Mouse (Mus musculus) stomach, postnatal 0 days (tissue): Measurements from ENCODE around the gene Cnga4. TPM values are rescaled to one million over a fixed set of nuclear protein-coding genes. Genes with fewer than 3 reads are reported as not detected.
"Not testable (repeated sequence)": the region's sequence is repeated elsewhere in the genome, so short reads cannot be mapped to it uniquely, and the experiment has no call there.

Source experiments
- ATAC-seq: fragments of 200-750 bp; cut with Nextera tagmentation; 2 replicates; pipeline ENCODE4 v1.8.0; 2017; ENCODE audit not compliant: low FRiP score, low TSS enrichment
- DNase-seq: peaks from one replicate; pipeline ENCODE4 v3.0.0-alpha.2; 2016; ENCODE audit warnings: low spot score
- H3K27ac ChIP-seq: fragments of 300-500 bp; sonication (generic); replicated peaks from 2 replicates; pipeline ENCODE4 v1.5.1; 2014; ENCODE audit warnings: mild to moderate bottlenecking, control low read depth
- H3K27me3 ChIP-seq: fragments of 300-500 bp; sonication (generic); 2 replicates; pipeline ENCODE4 v1.6.1; 2014; ENCODE audit warnings: low read length; ENCODE audit not compliant: control insufficient read depth, insufficient read depth
- H3K36me3 ChIP-seq: fragments of 300-500 bp; sonication (generic); 2 replicates; pipeline ENCODE4 v1.6.1; 2014; ENCODE audit warnings: low read length, mixed read lengths; ENCODE audit not compliant: control insufficient read depth, insufficient read depth
- H3K4me1 ChIP-seq: fragments of 300-500 bp; sonication (generic); replicated peaks from 2 replicates; pipeline ENCODE4 v1.6.1; 2014; ENCODE audit warnings: antibody characterized with exemption; ENCODE audit not compliant: control insufficient read depth, insufficient read depth
- H3K4me2 ChIP-seq: fragments of 300-500 bp; sonication (generic); replicated peaks from 2 replicates; pipeline ENCODE4 v1.6.1; 2014; ENCODE audit warnings: low read depth, mild to moderate bottlenecking, control low read depth, moderate library complexity
- H3K4me3 ChIP-seq: fragments of 300-500 bp; sonication (generic); 2 replicates; pipeline ENCODE4 v1.5.1; 2014; ENCODE audit warnings: low read depth, low read length, control low read depth
- H3K9ac ChIP-seq: fragments of 300-500 bp; sonication (generic); 2 replicates; pipeline ENCODE4 v1.6.1; 2014; ENCODE audit warnings: mild to moderate bottlenecking, low read length, control low read depth, mixed read lengths
- H3K9me3 ChIP-seq: fragments of 300-500 bp; sonication (generic); 2 replicates; pipeline ENCODE4 v1.6.1; 2016; ENCODE audit warnings: low read length; ENCODE audit not compliant: control insufficient read depth
- CTCF ChIP-seq: IDR thresholded peaks from 2 replicates; pipeline ENCODE4 v1.5.1; 2016; ENCODE audit warnings: antibody characterized with exemption, low read depth, mild to moderate bottlenecking, moderate library complexity
- EP300 ChIP-seq: optimal IDR thresholded peaks from 2 replicates; pipeline ENCODE3; 2016; ENCODE audit warnings: antibody characterized with exemption
- WGBS: fragments of 180-500 bp; shearing (Covaris S2); extraction: QIAGEN DNeasy Blood & Tissue Kit; methylation state at CpG from one replicate; pipeline ENCODE4 v1.1.7; 2014; 5-methylcytosine and 5-hydroxymethylcytosine counted together
- polyA plus RNA-seq: library from polyadenylated mRNA; unstranded; fragments of >200 nt; fragmentation: Nextera tagmentation; extraction: Ambion mirVana; gene quantifications from 2 replicates; pipeline ENCODE4 v1.2.1, GENCODE M21; 2015

Cnga4 gene
- polyA plus RNA-seq, 1 experiment from 2014 or later = not detected

DNA sequence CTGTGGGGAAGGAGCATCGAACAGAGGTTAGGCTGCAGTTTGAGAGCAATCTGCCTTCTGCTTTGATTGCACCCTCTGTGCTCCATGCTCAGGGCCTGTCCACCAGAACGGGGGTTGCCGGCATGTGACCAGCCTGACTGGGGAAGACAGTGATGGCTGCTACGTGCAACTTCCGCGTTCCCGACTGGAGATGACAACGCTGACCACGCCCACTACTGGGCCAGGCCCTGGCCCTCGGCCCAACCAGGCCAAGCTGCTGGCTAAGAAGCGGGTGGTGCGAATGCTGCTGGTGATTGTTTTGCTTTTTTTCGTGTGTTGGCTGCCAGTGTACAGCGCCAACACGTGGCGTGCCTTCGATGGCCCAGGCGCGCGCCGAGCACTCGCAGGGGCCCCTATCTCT is 30.4 kb downstream of the Cnga4 start:
- DNase-seq (no peak), ATAC-seq (no peak)
- Histone ChIP-seq H3K9ac (no peak overlapping the region), H3K9me3 (no peaks in the 10 kb centered on the region), H3K4me1 (no peaks in the 10 kb centered on the region), H3K4me2 (no peak overlapping the region), H3K4me3 (no peak overlapping the region), H3K36me3 (no peaks in the 10 kb centered on the region), H3K27me3 (no peaks in the 10 kb centered on the region), H3K27ac (no peak overlapping the region)
- 77% methylated on average over 22 of the region's 22 CpGs for WGBS
- TF ChIP-seq EP300 (no peak), CTCF (no peak)

DNA sequence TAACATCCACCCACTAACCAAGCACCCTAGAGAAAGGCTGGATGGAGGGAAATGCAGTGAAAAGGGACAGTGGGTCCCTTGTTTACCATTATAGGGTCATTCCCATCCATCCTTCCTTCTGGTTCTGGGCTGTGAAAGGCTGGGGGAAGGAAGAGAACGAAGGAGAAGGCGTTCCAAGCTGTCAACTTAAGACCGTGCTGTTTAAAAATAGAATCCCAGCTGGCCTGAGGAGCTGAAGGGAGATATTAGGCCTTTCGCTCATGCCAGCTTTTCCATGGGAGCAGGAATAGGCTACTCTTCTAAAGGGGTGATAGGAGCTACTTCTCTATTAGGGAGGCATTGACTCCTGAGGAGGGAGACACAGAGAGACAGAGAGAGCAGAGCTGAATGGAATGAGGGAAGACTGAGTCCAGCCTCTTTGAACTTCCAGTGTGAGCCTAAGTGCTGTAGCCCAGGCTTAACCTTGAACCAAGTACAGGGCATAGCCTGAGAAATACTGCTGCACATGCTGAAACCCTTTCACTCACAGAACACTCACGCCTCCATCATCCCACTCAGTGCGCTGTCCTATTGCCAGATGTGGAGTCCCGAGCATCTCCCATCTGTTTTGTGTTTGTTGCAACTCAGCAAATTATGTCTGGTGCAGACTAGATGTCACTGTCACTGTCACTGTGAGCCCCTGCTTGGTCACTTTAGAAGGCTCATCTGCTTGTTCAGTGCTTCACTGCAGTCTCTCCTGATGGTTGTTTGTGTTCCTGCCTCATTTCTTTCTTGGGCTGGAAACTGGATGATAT is 33.8 kb downstream of the Cnga4 start:
- TF ChIP-seq EP300 = no peak
- TF ChIP-seq CTCF = no peak
- no peak overlapping the region for H3K27ac ChIP-seq
- 54% methylated on average over 7 of the region's 7 CpGs for WGBS
- DNase-seq (no peak), ATAC-seq (no peak)
- H3K4me3 ChIP-seq = no peak overlapping the region
- H3K4me2 ChIP-seq = no peak overlapping the region
- H3K9ac ChIP-seq = no peak overlapping the region
- H3K36me3 ChIP-seq = no peaks in the 10 kb centered on the region
- H3K4me1 ChIP-seq = no peaks in the 10 kb centered on the region
- H3K9me3 ChIP-seq = no peaks in the 10 kb centered on the region
- H3K27me3 ChIP-seq = no peaks in the 10 kb centered on the region

GRCm38 (mm10) chr7:105441426-105441825 is 37.1 kb downstream of the Cnga4 start:
- Histone ChIP-seq H3K4me1 (no peaks in the 10 kb centered on the region), H3K27ac (no peak overlapping the region), H3K27me3 (no peaks in the 10 kb centered on the region), H3K4me2 (no peak overlapping the region), H3K9me3 (no peaks in the 10 kb centered on the region), H3K9ac (no peak overlapping the region), H3K4me3 (no peak overlapping the region), H3K36me3 (no peaks in the 10 kb centered on the region)
- TF ChIP-seq CTCF = no peak
- no peak for TF ChIP-seq EP300
- 38% methylated on average over 4 of the region's 4 CpGs for WGBS
- no peak for DNase-seq
- peak; percentile 77 for ATAC-seq

DNA sequence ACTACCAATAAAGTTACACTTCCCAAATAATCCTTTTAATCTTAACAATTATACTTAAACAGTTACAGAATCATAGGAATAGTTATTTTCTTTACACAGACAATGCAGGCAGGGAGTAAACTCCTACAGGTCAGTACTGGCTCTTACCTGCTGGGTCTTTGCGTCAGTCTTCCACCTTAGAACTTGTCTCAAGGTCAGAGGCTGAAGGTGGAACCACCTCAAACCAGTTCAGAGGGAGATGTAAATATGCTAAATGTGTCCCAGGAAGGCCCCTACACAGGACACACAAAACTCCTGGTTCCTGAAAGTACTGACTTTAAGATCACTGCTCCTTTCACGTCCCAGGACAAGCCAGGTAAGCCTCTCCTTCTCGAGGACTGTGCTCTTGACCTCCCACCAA is 40.7 kb downstream of the Cnga4 start:
- H3K4me1 ChIP-seq = no peaks in the 10 kb centered on the region
- ATAC-seq (no peak), DNase-seq (no peak)
- no peak overlapping the region for H3K9ac ChIP-seq
- no peaks in the 10 kb centered on the region for H3K27me3 ChIP-seq
- H3K9me3 ChIP-seq = no peaks in the 10 kb centered on the region
- H3K36me3 ChIP-seq = no peaks in the 10 kb centered on the region
- no peak overlapping the region for H3K4me3 ChIP-seq
- no peak overlapping the region for H3K4me2 ChIP-seq
- 69% methylated on average over 3 of the region's 3 CpGs for WGBS
- no peak overlapping the region for H3K27ac ChIP-seq
- TF ChIP-seq CTCF = no peak

DNA sequence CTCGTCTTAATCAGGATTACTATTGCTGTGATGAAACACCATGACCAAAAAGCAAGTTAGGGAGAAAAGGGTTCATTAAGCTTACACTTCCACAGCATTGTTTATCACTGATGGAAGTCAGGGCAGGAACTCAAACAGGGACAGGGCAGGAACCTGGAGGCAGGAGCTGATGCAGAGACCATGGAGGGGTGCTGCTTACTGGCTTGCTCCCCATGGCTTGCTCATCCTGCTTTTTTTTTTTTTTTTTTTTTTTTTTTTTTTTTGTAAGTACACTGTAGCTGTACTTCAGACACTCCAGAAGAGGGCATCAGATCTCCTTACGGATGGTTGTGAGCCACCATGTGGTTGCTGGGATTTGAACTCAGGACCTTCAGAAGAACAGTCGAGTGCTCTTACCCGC is 49.0 kb downstream of the Cnga4 start:
- not testable (repeated sequence) for DNase-seq, H3K36me3 ChIP-seq, H3K9ac ChIP-seq, H3K4me1 ChIP-seq, H3K4me3 ChIP-seq, H3K27ac ChIP-seq, H3K27me3 ChIP-seq, H3K9me3 ChIP-seq, H3K4me2 ChIP-seq, ATAC-seq
- 84% methylated on average over 3 of the region's 4 CpGs for WGBS

Other genes starting within 250 kb of the Cnga4 start
- gene Olfr684, start 240.9 kb upstream of the Cnga4 start, polyA plus RNA-seq = not detected in 2 replicates
- not detected in 2 replicates for gene Olfr685, start 218.6 kb upstream of the Cnga4 start, polyA plus RNA-seq
- not detected in 2 replicates for gene Olfr686, start 197.1 kb upstream of the Cnga4 start, polyA plus RNA-seq
- not detected in 2 replicates for gene Olfr688, start 116.5 kb upstream of the Cnga4 start, polyA plus RNA-seq
- 0.04 TPM in 1 of 2 replicates, not detected in the other for gene Olfr689, start 93.4 kb upstream of the Cnga4 start, polyA plus RNA-seq
- gene Olfr690, start 70.5 kb upstream of the Cnga4 start, polyA plus RNA-seq = not detected in 2 replicates
- not detected in 2 replicates for gene Olfr691, start 62.3 kb upstream of the Cnga4 start, polyA plus RNA-seq
- gene Olfr692, start 36.3 kb upstream of the Cnga4 start, polyA plus RNA-seq = not detected in 2 replicates
- gene Gm5901, start 29.5 kb upstream of the Cnga4 start, polyA plus RNA-seq = not detected in 2 replicates
- 18.5 and 20.6 TPM in 2 replicates for gene Fam160a2, start 4.5 kb upstream of the Cnga4 start, polyA plus RNA-seq
- gene Cckbr, start 21.2 kb downstream of the Cnga4 start, polyA plus RNA-seq = 3.3 and 3.6 TPM in 2 replicates
- gene Cavin3, start 77.7 kb downstream of the Cnga4 start, polyA plus RNA-seq = 163 and 184 TPM in 2 replicates
- gene Smpd1, start 149.8 kb downstream of the Cnga4 start, polyA plus RNA-seq = 79.7 and 91.0 TPM in 2 replicates
- gene Apbb1, start 177.1 kb downstream of the Cnga4 start, polyA plus RNA-seq = 16.6 and 18.5 TPM in 2 replicates
- gene Hpx, start 195.6 kb downstream of the Cnga4 start, polyA plus RNA-seq = 2.7 and 5.4 TPM in 2 replicates
- gene Trim3, start 229.0 kb downstream of the Cnga4 start, polyA plus RNA-seq = 14.5 TPM in 2 replicates
- 184 and 204 TPM in 2 replicates for gene Timm10b, start 235.5 kb downstream of the Cnga4 start, polyA plus RNA-seq
- 53.0 and 53.2 TPM in 2 replicates for gene Arfip2, start 235.8 kb downstream of the Cnga4 start, polyA plus RNA-seq
- gene Gm45799, start 236.0 kb downstream of the Cnga4 start, polyA plus RNA-seq = 42.7 and 45.1 TPM in 2 replicates
- gene Dnhd1, start 246.3 kb downstream of the Cnga4 start, polyA plus RNA-seq = 0.07 and 0.19 TPM in 2 replicates